Mouse (Mus musculus): ENCODE measurements around the gene Mtus2.

DNA sequence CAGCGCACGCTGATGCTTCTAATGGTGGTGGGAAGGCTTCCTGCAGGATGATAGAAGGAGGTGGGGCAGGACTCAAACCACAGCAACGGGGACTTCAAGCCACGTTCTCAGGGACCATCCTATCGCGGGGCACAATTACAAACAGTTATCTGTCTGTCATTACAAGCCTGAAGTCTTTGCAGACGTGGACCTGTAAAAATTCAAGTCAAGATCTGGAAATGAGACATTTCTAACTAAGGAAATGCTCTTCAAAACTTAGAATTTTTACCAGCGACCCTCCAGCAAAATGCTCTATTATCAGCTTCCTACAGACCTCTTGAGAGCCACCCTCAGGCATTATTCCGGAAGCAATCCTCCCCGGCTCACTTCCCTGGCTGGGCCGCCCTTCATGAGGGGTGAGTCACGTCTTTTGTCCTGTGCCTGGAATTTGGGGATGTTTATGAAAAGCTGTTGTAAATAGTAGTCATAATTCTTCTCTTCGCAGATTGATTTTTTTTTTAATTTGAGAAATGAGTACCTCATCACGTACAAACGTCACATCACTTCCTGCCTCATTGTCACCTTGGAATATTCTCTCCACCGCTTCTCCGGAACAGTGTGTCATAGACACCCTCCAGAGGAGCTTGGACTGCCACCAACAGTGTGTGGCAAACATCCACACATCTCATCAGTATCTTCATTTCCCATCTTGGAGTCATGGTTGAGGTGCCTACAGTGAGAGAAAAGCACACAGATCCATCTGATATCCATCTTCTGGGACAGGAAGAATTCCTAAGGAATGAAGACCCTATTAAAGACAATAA lies 38.9 kb upstream of the Mtus2 start:
- TF ChIP-seq CTCF (IDR thresholded peaks at IDR 0.05; ENCODE audit: control insufficient read depth, insufficient read depth, insufficient read length) (no peak), USF1 (IDR thresholded peaks at IDR 0.05; ENCODE audit: low read depth) (no peak), MAX (IDR thresholded peaks at IDR 0.05) (no peak), MYOD1 (IDR thresholded peaks at IDR 0.05; ENCODE audit: control insufficient read depth, insufficient read length, low read depth) (no peak)

Data from C2C12 (cell line).